Mouse (Mus musculus): ENCODE results near the gene Tmem28. TPM values are rescaled to one million over a fixed set of nuclear protein-coding genes. Genes with fewer than 3 reads are reported as not detected.

Gene Tmem28
- polyA plus RNA-seq, 1 experiment = 2.6 TPM

DNA sequence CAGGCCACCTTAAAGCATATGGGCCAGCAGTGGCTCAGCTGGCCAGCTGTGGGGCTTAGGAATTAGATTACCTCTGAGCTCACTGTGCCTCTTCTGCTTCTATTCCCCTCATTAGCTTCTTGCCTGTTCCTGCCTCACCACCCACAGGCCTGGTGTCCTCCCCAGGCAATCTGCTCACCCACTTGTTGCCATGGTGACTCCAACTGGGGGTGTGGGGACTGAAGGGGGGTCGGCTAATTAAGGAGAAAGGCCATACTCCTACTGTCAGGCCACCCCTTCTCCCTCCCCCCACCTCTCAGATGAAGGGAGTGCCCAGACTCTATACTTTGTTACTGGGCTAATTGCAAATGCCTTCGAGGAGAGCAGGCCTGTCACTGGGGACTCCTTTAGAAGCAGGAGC is 21.3 kb downstream of the Tmem28 start:
- Histone ChIP-seq H3K9ac (ENCODE audit: low read depth, poor library complexity, severe bottlenecking) (no peak overlapping the region), H3K4me3 (ENCODE audit: low read depth, low read length) (no peak overlapping the region), H3K27me3 (ENCODE audit: control insufficient read depth, insufficient read depth, low read length, poor library complexity, severe bottlenecking) (no peaks in the 10 kb centered on the region), H3K27ac (ENCODE audit: insufficient read depth, low read length) (no peak overlapping the region), H3K9me3 (replicated peaks; ENCODE audit: control insufficient read depth, insufficient read depth, low read length, poor library complexity, severe bottlenecking) (no peaks in the 10 kb centered on the region), H3K4me1 (ENCODE audit: control insufficient read depth, insufficient read depth, low read length) (no peaks in the 10 kb centered on the region), H3K36me3 (ENCODE audit: control insufficient read depth, insufficient read depth, low read length, poor library complexity, severe bottlenecking) (no peaks in the 10 kb centered on the region)
- TF ChIP-seq POLR2A (IDR thresholded peaks at IDR 0.05; ENCODE audit: insufficient read depth, low read length) (no peak), CTCF (IDR thresholded peaks at IDR 0.05; ENCODE audit: low read depth, low read length) (no peak), EP300 (IDR thresholded peaks at IDR 0.05; ENCODE audit: insufficient read depth, low read depth, low read length) (no peak)

DNA sequence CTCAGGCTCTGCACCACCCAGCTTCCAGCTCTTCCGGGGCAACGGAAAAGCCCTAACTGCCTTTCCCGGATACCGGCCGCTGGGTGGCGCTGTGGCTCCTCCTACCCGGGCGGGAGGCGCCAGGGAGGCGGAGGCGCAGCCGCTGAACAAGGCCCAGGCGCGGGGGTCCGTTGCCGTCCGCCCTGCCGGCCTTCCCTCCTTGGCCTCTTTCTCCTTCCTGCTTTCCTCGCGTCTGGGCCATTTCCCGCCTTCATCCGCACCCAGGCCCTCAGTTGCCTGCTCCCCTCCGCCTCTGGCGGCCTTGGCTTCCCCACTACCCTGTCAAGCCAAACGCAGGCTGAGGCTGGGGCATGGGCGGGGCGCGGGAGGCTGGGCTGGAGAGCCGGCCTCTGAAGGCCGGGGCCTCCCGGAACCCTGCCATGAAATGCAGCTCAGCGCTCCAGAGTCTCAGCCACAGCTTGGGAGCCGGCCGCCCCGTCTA is 32.5 kb downstream of the Tmem28 start:
- H3K27ac ChIP-seq (ENCODE audit: insufficient read depth, low read length) = no peak overlapping the region
- H3K9ac ChIP-seq (ENCODE audit: low read depth, poor library complexity, severe bottlenecking) = peak overlapping the region; percentile 70
- H3K4me3 ChIP-seq (ENCODE audit: low read depth, low read length) = peak overlapping the region; percentile 93
- H3K27me3 ChIP-seq (ENCODE audit: control insufficient read depth, insufficient read depth, low read length, poor library complexity, severe bottlenecking) = no peaks in the 10 kb centered on the region
- no peaks in the 10 kb centered on the region for H3K36me3 ChIP-seq (ENCODE audit: control insufficient read depth, insufficient read depth, low read length, poor library complexity, severe bottlenecking)
- H3K9me3 ChIP-seq (replicated peaks; ENCODE audit: control insufficient read depth, insufficient read depth, low read length, poor library complexity, severe bottlenecking) = no peaks in the 10 kb centered on the region
- no peaks in the 10 kb centered on the region for H3K4me1 ChIP-seq (ENCODE audit: control insufficient read depth, insufficient read depth, low read length)
- no peak for TF ChIP-seq POLR2A (IDR thresholded peaks at IDR 0.05; ENCODE audit: insufficient read depth, low read length)
- TF ChIP-seq CTCF (IDR thresholded peaks at IDR 0.05; ENCODE audit: low read depth, low read length) = peak; percentile 35
- TF ChIP-seq EP300 (IDR thresholded peaks at IDR 0.05; ENCODE audit: insufficient read depth, low read depth, low read length) = no peak

DNA sequence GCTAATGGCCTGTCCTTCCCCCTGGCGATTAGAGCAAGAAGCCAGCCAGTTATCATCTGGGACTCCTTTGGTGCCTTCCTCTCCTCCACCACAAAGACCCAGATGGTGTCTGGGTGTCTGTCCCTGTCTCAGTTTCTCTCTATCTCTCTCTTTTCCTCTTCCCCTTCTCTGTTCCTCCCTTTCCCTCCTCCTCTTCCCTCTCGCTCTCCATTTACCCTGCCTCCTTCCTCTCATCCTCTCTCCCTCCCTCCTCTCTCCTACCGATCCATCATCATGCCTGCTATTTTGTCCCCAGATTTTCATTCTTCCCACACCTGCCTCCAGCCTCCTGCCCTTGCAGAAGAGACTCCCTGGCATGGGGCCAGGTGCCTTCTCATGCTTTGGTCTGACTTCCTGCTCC is 33.0 kb downstream of the Tmem28 start:
- Histone ChIP-seq H3K27me3 (ENCODE audit: control insufficient read depth, insufficient read depth, low read length, poor library complexity, severe bottlenecking) (no peaks in the 10 kb centered on the region), H3K4me3 (ENCODE audit: low read depth, low read length) (peak overlapping the region; percentile 93), H3K4me1 (ENCODE audit: control insufficient read depth, insufficient read depth, low read length) (no peaks in the 10 kb centered on the region), H3K27ac (ENCODE audit: insufficient read depth, low read length) (no peak overlapping the region), H3K9ac (ENCODE audit: low read depth, poor library complexity, severe bottlenecking) (peak overlapping the region; percentile 70), H3K9me3 (replicated peaks; ENCODE audit: control insufficient read depth, insufficient read depth, low read length, poor library complexity, severe bottlenecking) (no peaks in the 10 kb centered on the region), H3K36me3 (ENCODE audit: control insufficient read depth, insufficient read depth, low read length, poor library complexity, severe bottlenecking) (no peaks in the 10 kb centered on the region)
- no peak for TF ChIP-seq CTCF (IDR thresholded peaks at IDR 0.05; ENCODE audit: low read depth, low read length)
- no peak for TF ChIP-seq POLR2A (IDR thresholded peaks at IDR 0.05; ENCODE audit: insufficient read depth, low read length)
- TF ChIP-seq EP300 (IDR thresholded peaks at IDR 0.05; ENCODE audit: insufficient read depth, low read depth, low read length) = no peak

DNA sequence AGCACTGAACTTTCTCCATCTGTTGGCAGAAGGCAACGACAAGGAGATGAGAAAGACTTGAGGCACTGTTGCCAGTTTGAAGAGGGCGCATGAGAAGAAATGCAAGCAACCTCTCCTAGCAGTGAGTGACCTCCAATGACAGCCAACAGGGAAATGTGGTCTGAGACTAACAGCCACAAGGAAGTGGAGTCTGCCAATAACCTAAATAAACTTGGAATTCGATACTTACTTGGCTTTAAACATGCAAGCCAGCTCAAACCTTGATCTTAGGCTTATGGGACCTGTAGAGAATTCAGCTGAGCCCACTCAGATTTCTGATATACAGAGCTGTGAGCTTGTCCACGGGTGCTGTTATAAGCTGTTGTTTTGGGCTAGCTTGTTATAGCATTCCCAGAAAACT is 51.4 kb downstream of the Tmem28 start:
- TF ChIP-seq POLR2A (IDR thresholded peaks at IDR 0.05; ENCODE audit: insufficient read depth, low read length) (no peak), CTCF (IDR thresholded peaks at IDR 0.05; ENCODE audit: low read depth, low read length) (no peak), EP300 (IDR thresholded peaks at IDR 0.05; ENCODE audit: insufficient read depth, low read depth, low read length) (no peak)
- Histone ChIP-seq H3K4me3 (ENCODE audit: low read depth, low read length) (no peak overlapping the region), H3K9me3 (replicated peaks; ENCODE audit: control insufficient read depth, insufficient read depth, low read length, poor library complexity, severe bottlenecking) (no peaks in the 10 kb centered on the region), H3K9ac (ENCODE audit: low read depth, poor library complexity, severe bottlenecking) (no peak overlapping the region), H3K36me3 (ENCODE audit: control insufficient read depth, insufficient read depth, low read length, poor library complexity, severe bottlenecking) (no peaks in the 10 kb centered on the region), H3K27me3 (ENCODE audit: control insufficient read depth, insufficient read depth, low read length, poor library complexity, severe bottlenecking) (no peaks in the 10 kb centered on the region), H3K27ac (ENCODE audit: insufficient read depth, low read length) (no peak overlapping the region), H3K4me1 (ENCODE audit: control insufficient read depth, insufficient read depth, low read length) (peaks cover 2% of the 10 kb centered on the region)

DNA sequence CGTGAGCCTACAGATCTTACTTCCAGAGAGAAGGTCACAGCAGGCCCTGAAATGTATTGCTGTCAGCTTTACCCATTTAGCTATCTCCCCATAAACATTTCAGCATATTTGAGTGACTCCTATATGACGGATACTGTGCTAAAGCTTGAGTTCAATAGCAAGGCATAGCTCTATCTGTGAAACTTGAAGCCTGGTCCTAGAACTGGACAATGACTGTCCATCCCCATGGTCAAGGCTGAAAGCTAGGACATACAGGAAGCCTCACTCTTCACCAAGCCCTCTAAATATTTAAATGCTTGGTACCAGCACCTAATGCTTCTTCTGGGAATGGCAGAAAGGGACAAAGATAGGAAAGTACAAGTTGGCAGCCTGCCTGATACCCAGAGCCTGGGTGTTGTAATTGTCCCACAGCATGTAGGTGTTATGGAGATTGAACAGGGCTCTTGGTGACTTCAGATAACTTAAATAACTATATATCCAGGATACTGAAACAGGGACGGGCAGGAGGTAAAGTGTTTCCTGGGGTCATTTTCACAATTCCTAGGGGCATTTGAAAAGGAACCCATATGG is 51.9 kb downstream of the Tmem28 start:
- H3K9me3 ChIP-seq (replicated peaks; ENCODE audit: control insufficient read depth, insufficient read depth, low read length, poor library complexity, severe bottlenecking) = no peaks in the 10 kb centered on the region
- TF ChIP-seq CTCF (IDR thresholded peaks at IDR 0.05; ENCODE audit: low read depth, low read length) (no peak), POLR2A (IDR thresholded peaks at IDR 0.05; ENCODE audit: insufficient read depth, low read length) (no peak), EP300 (IDR thresholded peaks at IDR 0.05; ENCODE audit: insufficient read depth, low read depth, low read length) (no peak)
- no peak overlapping the region for H3K27ac ChIP-seq (ENCODE audit: insufficient read depth, low read length)

DNA sequence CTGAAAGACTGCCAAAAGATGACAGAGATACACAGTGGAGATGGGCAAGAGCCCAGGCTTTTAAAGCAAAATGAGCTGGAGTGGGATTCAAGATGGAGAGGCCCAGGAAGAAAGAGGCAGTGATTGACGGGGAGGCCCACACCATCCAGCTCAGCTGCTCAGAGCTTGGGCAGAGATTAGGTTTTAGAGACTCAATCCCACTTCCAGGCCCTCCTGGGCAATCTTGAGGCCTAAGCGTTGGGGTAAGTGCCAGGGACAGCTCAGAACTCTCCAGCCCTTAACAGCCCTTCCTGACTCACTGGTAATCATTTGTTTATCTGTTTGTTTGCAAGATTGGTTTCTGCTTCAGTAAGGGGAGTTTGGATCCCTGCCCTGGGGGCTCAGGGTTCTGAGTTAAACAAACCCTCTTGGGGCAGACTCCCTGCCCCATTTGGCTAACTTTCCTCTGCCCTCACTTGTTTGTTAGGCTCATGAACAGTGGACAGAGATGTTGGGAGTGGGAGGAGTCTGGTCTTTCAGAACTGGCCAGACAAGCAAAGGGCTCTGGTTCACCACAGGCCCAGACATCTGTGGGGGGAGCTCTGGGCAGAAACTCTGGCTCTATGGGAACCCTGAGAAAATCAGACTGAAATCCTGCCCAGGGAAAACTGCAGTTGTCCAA is 52.6 kb downstream of the Tmem28 start:
- Histone ChIP-seq H3K27me3 (ENCODE audit: control insufficient read depth, insufficient read depth, low read length, poor library complexity, severe bottlenecking) (no peaks in the 10 kb centered on the region), H3K9me3 (replicated peaks; ENCODE audit: control insufficient read depth, insufficient read depth, low read length, poor library complexity, severe bottlenecking) (no peaks in the 10 kb centered on the region), H3K27ac (ENCODE audit: insufficient read depth, low read length) (no peak overlapping the region), H3K9ac (ENCODE audit: low read depth, poor library complexity, severe bottlenecking) (no peak overlapping the region), H3K4me1 (ENCODE audit: control insufficient read depth, insufficient read depth, low read length) (peaks cover 2% of the 10 kb centered on the region), H3K36me3 (ENCODE audit: control insufficient read depth, insufficient read depth, low read length, poor library complexity, severe bottlenecking) (no peaks in the 10 kb centered on the region), H3K4me3 (ENCODE audit: low read depth, low read length) (no peak overlapping the region)
- no peak for TF ChIP-seq EP300 (IDR thresholded peaks at IDR 0.05; ENCODE audit: insufficient read depth, low read depth, low read length)
- TF ChIP-seq POLR2A (IDR thresholded peaks at IDR 0.05; ENCODE audit: insufficient read depth, low read length) = no peak
- TF ChIP-seq CTCF (IDR thresholded peaks at IDR 0.05; ENCODE audit: low read depth, low read length) = no peak

More for the DNA sequence above, 51.9 kb downstream of the Tmem28 start:
- H3K4me1 ChIP-seq (ENCODE audit: control insufficient read depth, insufficient read depth, low read length) = peaks cover 2% of the 10 kb centered on the region
- H3K27me3 ChIP-seq (ENCODE audit: control insufficient read depth, insufficient read depth, low read length, poor library complexity, severe bottlenecking) = no peaks in the 10 kb centered on the region
- H3K36me3 ChIP-seq (ENCODE audit: control insufficient read depth, insufficient read depth, low read length, poor library complexity, severe bottlenecking) = no peaks in the 10 kb centered on the region
- H3K4me3 ChIP-seq (ENCODE audit: low read depth, low read length) = no peak overlapping the region
- H3K9ac ChIP-seq (ENCODE audit: low read depth, poor library complexity, severe bottlenecking) = no peak overlapping the region
